Mouse (Mus musculus) intestine, postnatal 0 days (tissue): Measurements from ENCODE around the gene Enho. TPM values are rescaled to one million over a fixed set of nuclear protein-coding genes. Genes with fewer than 3 reads are reported as not detected.

Experiments
- ATAC-seq: fragments of 200-750 bp; cut with Nextera tagmentation; 2 replicates; pipeline ENCODE4 v1.8.0; 2017; ENCODE audit warnings: mild to moderate bottlenecking, moderate TSS enrichment, moderate library complexity
- H3K27ac ChIP-seq: fragments of 300-500 bp; sonication (generic); 2 replicates; pipeline ENCODE4 v1.5.1; 2014; ENCODE audit warnings: mild to moderate bottlenecking, low read depth, low read length, moderate library complexity
- H3K27me3 ChIP-seq: fragments of 300-500 bp; sonication (generic); replicated peaks from 2 replicates; pipeline ENCODE4 v1.6.1; 2014; ENCODE audit warnings: low read length, mixed read lengths; ENCODE audit not compliant: control insufficient read depth, insufficient read depth
- H3K36me3 ChIP-seq: fragments of 300-500 bp; sonication (generic); 2 replicates; pipeline ENCODE4 v1.6.1; 2014; ENCODE audit warnings: mild to moderate bottlenecking, moderate library complexity; ENCODE audit not compliant: control insufficient read depth, insufficient read depth
- H3K4me1 ChIP-seq: fragments of 300-500 bp; sonication (generic); replicated peaks from 2 replicates; pipeline ENCODE4 v1.6.1; 2014; ENCODE audit warnings: antibody characterized with exemption, low read length, mixed read lengths; ENCODE audit not compliant: control insufficient read depth, insufficient read depth
- H3K4me2 ChIP-seq: fragments of 300-500 bp; sonication (generic); replicated peaks from 2 replicates; pipeline ENCODE4 v1.6.1; 2014; ENCODE audit warnings: low read depth, mild to moderate bottlenecking, moderate library complexity
- H3K4me3 ChIP-seq: fragments of 300-500 bp; sonication (generic); 2 replicates; pipeline ENCODE4 v1.5.1; 2014; ENCODE audit warnings: low read depth, low read length
- H3K9ac ChIP-seq: fragments of 300-500 bp; sonication (generic); 2 replicates; pipeline ENCODE4 v1.6.1; 2014; ENCODE audit warnings: mild to moderate bottlenecking, low read depth, low read length
- H3K9me3 ChIP-seq: fragments of 300-500 bp; sonication (generic); 2 replicates; pipeline ENCODE4 v1.6.1; 2016; ENCODE audit warnings: mixed run types; ENCODE audit not compliant: control insufficient read depth
- CTCF ChIP-seq: sonication (generic); IDR thresholded peaks from 2 replicates; pipeline ENCODE4 v1.5.1; 2016; ENCODE audit warnings: low read depth, mild to moderate bottlenecking, control low read depth, antibody characterized with exemption, moderate library complexity
- WGBS: fragments of 180-500 bp; shearing (Covaris S2); extraction: QIAGEN DNeasy Blood & Tissue Kit; methylation state at CpG from one replicate; pipeline ENCODE4 v1.1.7; 2014; 5-methylcytosine and 5-hydroxymethylcytosine counted together
- polyA plus RNA-seq: library from polyadenylated mRNA; unstranded; fragments of >200 nt; fragmentation: Nextera tagmentation; extraction: Ambion mirVana; gene quantifications from 2 replicates; pipeline ENCODE4 v1.2.1, GENCODE M21; 2015

Enho gene
- polyA plus RNA-seq, 1 experiment from 2014 or later, result 8.6 TPM

DNA sequence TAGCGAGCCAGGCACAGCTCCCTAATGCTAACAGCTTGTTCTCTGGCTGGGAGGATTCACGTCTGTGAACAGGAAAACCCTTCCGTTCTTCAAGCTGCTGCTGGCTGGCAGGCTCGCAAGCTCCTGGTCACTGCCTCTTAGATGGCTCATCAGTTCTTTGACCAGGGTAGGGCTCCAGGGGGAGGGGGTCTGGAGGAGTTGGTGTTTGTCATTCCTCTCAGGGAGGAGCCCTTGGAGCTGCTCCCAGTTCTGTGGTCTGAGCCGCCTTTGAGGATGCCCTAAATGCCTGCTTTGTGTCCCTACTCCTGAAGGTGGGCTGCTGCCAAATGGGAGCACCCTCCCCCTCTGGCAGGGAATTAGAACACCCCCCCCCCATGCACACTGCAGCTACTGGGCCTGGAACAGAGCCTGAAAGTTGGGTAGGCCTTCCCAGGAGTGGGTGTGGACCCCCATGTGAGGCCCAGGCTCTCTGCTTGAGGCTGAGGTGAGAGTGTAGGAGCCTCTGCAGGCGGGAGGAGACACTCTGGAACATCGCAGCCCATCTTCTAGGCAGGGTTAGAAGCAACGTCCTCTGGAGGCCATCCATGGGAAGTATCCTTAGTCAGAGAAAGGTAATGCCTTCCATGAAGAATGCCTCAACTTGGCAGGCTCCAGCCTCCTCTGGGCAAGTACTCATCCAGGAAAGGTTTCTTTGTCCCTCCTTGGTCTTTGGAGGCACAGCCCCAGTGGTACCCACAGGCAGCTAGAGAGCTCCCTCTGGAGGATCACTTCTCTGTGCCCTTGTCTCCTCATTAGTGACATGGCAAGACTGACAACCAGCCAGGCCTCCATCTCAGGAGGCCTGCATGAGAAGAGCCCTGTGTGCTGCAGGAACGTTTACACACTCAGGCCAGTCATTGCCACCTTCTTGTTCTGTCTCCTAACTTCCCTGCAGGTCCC, 24.2 kb downstream of the Enho start:
- no peaks in the 10 kb centered on the region for H3K27me3 ChIP-seq
- peak; percentile 50 for TF ChIP-seq CTCF
- no peaks in the 10 kb centered on the region for H3K36me3 ChIP-seq
- H3K4me3 ChIP-seq, result no peak overlapping the region
- 0 out of 2 replicates have a peak, but pooled peaks have one; percentile 36 for ATAC-seq
- no peak overlapping the region for H3K4me2 ChIP-seq
- no peak overlapping the region for H3K27ac ChIP-seq
- no peaks in the 10 kb centered on the region for H3K4me1 ChIP-seq
- 47% methylated on average over 9 of the region's 9 CpGs for WGBS
- no peak overlapping the region for H3K9ac ChIP-seq
- H3K9me3 ChIP-seq, result no peaks in the 10 kb centered on the region

DNA sequence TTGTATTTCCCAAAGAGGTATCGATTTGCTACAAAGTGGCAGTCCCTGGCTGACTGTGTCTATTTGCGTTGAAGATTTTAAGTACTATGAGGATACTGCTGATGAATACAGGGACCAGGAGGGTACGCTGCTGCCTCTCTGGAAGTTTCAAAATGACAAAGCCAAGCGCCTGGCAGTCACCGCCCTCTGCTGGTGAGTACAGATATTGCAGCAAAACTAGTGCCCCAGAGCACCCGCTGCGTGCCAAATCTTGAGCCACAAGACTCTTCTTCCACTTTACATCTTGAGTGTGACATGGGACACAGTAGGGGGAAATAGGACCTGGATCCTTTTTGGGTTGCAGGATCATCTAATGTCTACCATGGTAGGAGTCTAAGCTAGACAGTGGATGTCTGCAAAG, 26.0 kb downstream of the Enho start:
- no peaks in the 10 kb centered on the region for H3K9me3 ChIP-seq
- no peak overlapping the region for H3K9ac ChIP-seq
- no peak for ATAC-seq
- H3K36me3 ChIP-seq, result no peaks in the 10 kb centered on the region
- no peak overlapping the region for H3K27ac ChIP-seq
- no peak overlapping the region for H3K4me2 ChIP-seq
- no peaks in the 10 kb centered on the region for H3K4me1 ChIP-seq
- TF ChIP-seq CTCF, result peak; percentile 98
- 8% methylated on average over 7 of the region's 7 CpGs for WGBS
- no peak overlapping the region for H3K4me3 ChIP-seq
- H3K27me3 ChIP-seq, result no peaks in the 10 kb centered on the region

DNA sequence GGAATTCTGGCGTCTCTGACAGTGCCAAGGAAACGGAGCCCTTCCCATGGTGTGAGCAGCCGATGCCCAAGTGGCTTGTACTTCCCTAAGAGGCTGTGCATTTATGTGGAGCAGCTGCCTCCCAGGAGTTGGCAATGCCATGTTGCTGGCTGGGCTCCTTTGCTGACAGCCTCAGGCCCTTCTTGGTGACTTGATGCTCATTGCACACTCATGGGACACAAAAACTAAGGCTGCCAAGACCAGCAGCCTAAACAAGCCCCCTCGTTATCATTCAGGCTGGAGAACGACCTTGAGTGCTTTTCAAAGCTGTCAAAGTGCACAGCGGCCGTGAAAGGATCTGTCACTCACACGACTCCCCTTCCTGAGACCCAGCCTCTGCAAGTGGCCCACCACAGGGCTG, 28.0 kb downstream of the Enho start:
- 59% methylated on average over 8 of the region's 8 CpGs for WGBS
- no peaks in the 10 kb centered on the region for H3K4me1 ChIP-seq
- H3K4me3 ChIP-seq, result no peak overlapping the region
- H3K27me3 ChIP-seq, result 0 out of 2 replicates have a peak, but pooled peaks cover 4% of the 10 kb centered on the region
- no peaks in the 10 kb centered on the region for H3K36me3 ChIP-seq
- H3K9ac ChIP-seq, result no peak overlapping the region
- no peak overlapping the region for H3K4me2 ChIP-seq
- no peak overlapping the region for H3K27ac ChIP-seq
- TF ChIP-seq CTCF, result no peak
- ATAC-seq, result no peak
- no peaks in the 10 kb centered on the region for H3K9me3 ChIP-seq

DNA sequence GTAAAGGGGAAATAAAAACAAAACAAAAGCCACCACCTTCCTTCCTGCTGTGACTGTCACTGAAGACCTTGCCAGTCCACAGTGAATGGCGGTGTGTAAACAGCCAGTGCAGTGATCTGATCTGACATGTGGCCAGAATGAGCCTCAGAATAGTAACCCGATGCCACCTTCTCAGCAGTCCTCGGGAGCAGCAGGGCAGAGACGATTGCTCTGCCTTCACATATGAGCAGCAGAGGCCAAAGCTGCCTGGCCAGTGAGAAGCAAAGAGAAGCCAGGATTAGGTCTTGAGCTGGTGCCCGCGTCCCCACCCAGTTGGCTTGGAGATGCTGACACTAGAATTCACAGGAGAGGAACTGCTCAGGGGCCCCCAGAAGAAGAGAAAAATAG, 29.5 kb downstream of the Enho start:
- H3K36me3 ChIP-seq, result no peaks in the 10 kb centered on the region
- H3K4me3 ChIP-seq, result no peak overlapping the region
- ATAC-seq, result no peak
- no peaks in the 10 kb centered on the region for H3K4me1 ChIP-seq
- H3K9me3 ChIP-seq, result no peaks in the 10 kb centered on the region
- TF ChIP-seq CTCF, result no peak
- 48% methylated on average over 6 of the region's 6 CpGs for WGBS
- H3K27me3 ChIP-seq, result 0 out of 2 replicates have a peak, but pooled peaks cover 4% of the 10 kb centered on the region
- H3K9ac ChIP-seq, result no peak overlapping the region
- H3K27ac ChIP-seq, result no peak overlapping the region
- no peak overlapping the region for H3K4me2 ChIP-seq

DNA sequence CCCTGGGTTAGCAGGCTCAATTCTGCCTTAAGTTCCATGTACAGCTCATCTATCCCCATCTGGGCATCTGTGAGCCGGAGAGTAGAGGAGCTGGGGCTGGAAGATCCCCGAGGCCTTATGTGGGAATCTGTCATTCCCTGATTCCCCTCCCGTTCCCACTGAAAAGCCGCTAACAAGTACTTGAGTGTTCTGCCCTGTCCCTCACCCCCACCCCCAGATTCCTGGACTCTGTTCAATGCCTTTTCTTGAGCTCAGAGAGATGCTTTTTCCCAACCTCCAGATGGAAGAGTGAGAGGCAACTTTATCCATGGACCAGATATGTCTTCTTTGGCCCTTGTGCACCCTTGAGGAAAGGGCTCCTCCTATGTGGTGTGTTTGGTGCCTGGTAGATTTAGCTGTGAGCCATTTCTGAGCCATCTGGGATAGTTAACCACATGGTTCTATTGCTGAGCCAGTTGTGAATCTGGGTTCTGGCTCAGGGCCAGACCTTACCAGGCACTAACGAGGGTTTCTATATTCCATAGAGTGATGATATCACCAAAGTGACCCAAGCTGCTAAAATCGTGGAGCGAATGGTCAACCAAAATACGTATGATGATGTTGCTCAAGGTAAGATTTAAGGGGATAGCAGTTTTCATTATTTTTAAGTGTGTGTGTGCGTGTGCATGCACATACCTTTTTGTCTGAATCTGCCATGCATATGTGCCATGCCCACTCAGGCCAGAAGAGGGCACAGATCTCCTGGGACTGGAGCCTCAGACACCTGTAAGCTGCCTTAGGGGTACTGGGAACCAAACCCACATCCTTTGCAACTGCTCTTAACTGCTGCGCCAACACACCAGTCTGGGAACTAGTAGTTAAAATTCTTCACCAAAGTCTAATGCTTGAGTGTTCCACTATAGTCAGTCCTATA, 30.2 kb downstream of the Enho start:
- WGBS, result 77% methylated on average over 10 of the region's 10 CpGs
- peak; percentile 46 for TF ChIP-seq CTCF
- ATAC-seq, result no peak
- Histone ChIP-seq H3K9me3 (no peaks in the 10 kb centered on the region), H3K4me1 (no peaks in the 10 kb centered on the region), H3K9ac (no peak overlapping the region), H3K27me3 (0 out of 2 replicates have a peak, but pooled peaks cover 4% of the 10 kb centered on the region), H3K4me3 (no peak overlapping the region), H3K4me2 (no peak overlapping the region), H3K27ac (no peak overlapping the region), H3K36me3 (no peaks in the 10 kb centered on the region)

DNA sequence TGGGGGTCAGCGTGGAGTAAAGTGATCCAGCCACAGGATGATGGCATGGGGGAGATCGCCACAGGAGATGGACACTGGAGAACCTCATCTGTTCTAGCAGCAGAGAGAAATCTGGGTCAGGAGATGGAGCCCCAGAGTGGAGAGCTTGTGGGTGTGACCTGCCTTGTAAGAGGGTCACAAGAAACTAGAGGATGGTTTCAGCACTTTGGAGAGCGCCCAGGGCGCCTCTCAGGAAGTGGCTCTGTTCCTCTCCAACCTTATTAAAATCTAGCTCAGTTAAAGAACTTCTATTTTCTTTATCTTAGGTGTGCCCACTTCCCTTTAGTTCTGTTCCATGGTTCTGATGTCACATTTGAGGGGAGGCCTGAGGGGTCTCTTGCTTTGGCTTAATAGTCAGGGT, 33.3 kb downstream of the Enho start:
- no peaks in the 10 kb centered on the region for H3K9me3 ChIP-seq
- no peaks in the 10 kb centered on the region for H3K4me1 ChIP-seq
- no peak overlapping the region for H3K9ac ChIP-seq
- no peak overlapping the region for H3K27ac ChIP-seq
- WGBS, result 30% methylated on average over 4 of the region's 4 CpGs
- TF ChIP-seq CTCF, result no peak
- no peak overlapping the region for H3K4me3 ChIP-seq
- no peak overlapping the region for H3K4me2 ChIP-seq
- no peaks in the 10 kb centered on the region for H3K36me3 ChIP-seq
- ATAC-seq, result no peak
- H3K27me3 ChIP-seq, result 0 out of 2 replicates have a peak, but pooled peaks cover 4% of the 10 kb centered on the region
